Mouse (Mus musculus): ENCODE results near the gene Ndufv3. TPM values are rescaled to one million over a fixed set of nuclear protein-coding genes. Genes with fewer than 3 reads are reported as not detected.

Ndufv3 gene
- polyA plus RNA-seq, 2 experiments, result 103 to 277 TPM

- DNase-seq (ENCODE audit: low spot score), result no peak
- no peaks in the 10 kb centered on the region for H3K27me3 ChIP-seq (ENCODE audit: control insufficient read depth, insufficient read depth, low read length)
- ATAC-seq (ENCODE audit: low FRiP score, low read depth), result no peak
- peaks cover 19% of the 10 kb centered on the region for H3K4me1 ChIP-seq (ENCODE audit: control insufficient read depth, insufficient read depth, low read length)
- WGBS, result 76% methylated on average over 11 of the region's 11 CpGs
- H3K36me3 ChIP-seq (ENCODE audit: control insufficient read depth, insufficient read depth, low read length), result no peaks in the 10 kb centered on the region
- H3K9ac ChIP-seq (ENCODE audit: low read depth, low read length, severe bottlenecking), result no peak overlapping the region
- no peak overlapping the region for H3K27ac ChIP-seq (replicated peaks; ENCODE audit: low read depth, low read length)
- H3K9me3 ChIP-seq (ENCODE audit: control insufficient read depth, low read length), result no peaks in the 10 kb centered on the region
- TF ChIP-seq POLR2A (IDR thresholded peaks at IDR 0.05; ENCODE audit: borderline replicate concordance, extremely low read depth, insufficient read depth, insufficient read length), result no peak
- no peak overlapping the region for H3K4me3 ChIP-seq (replicated peaks; ENCODE audit: low read length)
- no peak overlapping the region for H3K4me2 ChIP-seq (replicated peaks; ENCODE audit: low read depth, low read length, severe bottlenecking)
These were observed 39.3 kb downstream of the Ndufv3 start for GRCm38 (mm10) chr17:31559021-31559789.

GRCm38 (mm10) chr17:31563632-31564014, 43.7 kb downstream of the Ndufv3 start:
- Histone ChIP-seq H3K4me3 (replicated peaks; ENCODE audit: low read length) (peak overlapping the region; percentile 37), H3K4me2 (replicated peaks; ENCODE audit: low read depth, low read length, severe bottlenecking) (peak overlapping the region; percentile 60), H3K27ac (replicated peaks; ENCODE audit: low read depth, low read length) (peak overlapping the region; percentile 86), H3K9me3 (ENCODE audit: control insufficient read depth, low read length) (no peaks in the 10 kb centered on the region), H3K36me3 (ENCODE audit: control insufficient read depth, insufficient read depth, low read length) (no peaks in the 10 kb centered on the region; the same call in 1 of the 2 replicates), H3K4me1 (ENCODE audit: control insufficient read depth, insufficient read depth, low read length) (peaks cover 25% of the 10 kb centered on the region), H3K27me3 (ENCODE audit: control insufficient read depth, insufficient read depth, low read length) (no peaks in the 10 kb centered on the region), H3K9ac (ENCODE audit: low read depth, low read length, severe bottlenecking) (peak overlapping the region; percentile 64)
- DNase-seq (ENCODE audit: low spot score) (no peak), ATAC-seq (ENCODE audit: low FRiP score, low read depth) (no peak)
- no peak for TF ChIP-seq POLR2A (IDR thresholded peaks at IDR 0.05; ENCODE audit: borderline replicate concordance, extremely low read depth, insufficient read depth, insufficient read length)
- 16% methylated on average over 12 of the region's 12 CpGs for WGBS

- ATAC-seq (ENCODE audit: low FRiP score, low read depth), result peak; percentile 95
- H3K4me1 ChIP-seq (ENCODE audit: control insufficient read depth, insufficient read depth, low read length), result peaks cover 25% of the 10 kb centered on the region
- peak within 1 kb of the TSS; percentile 90 for H3K4me3 ChIP-seq (replicated peaks; ENCODE audit: low read length)
- H3K36me3 ChIP-seq (ENCODE audit: control insufficient read depth, insufficient read depth, low read length), result no peaks in the 10 kb centered on the region; the same call in 1 of the 2 replicates
- no peaks in the 10 kb centered on the region for H3K9me3 ChIP-seq (ENCODE audit: control insufficient read depth, low read length)
- peak within 1 kb of the TSS; percentile 60 for H3K4me2 ChIP-seq (replicated peaks; ENCODE audit: low read depth, low read length, severe bottlenecking)
- H3K27ac ChIP-seq (replicated peaks; ENCODE audit: low read depth, low read length), result peak within 1 kb of the TSS; percentile 98
- DNase-seq (ENCODE audit: low spot score), result peak; percentile 100
- TF ChIP-seq POLR2A (IDR thresholded peaks at IDR 0.05; ENCODE audit: borderline replicate concordance, extremely low read depth, insufficient read depth, insufficient read length), result peak; percentile 61; the same call in 1 of the 2 replicates
- peak within 1 kb of the TSS; percentile 91 for H3K9ac ChIP-seq (ENCODE audit: low read depth, low read length, severe bottlenecking)
- H3K27me3 ChIP-seq (ENCODE audit: control insufficient read depth, insufficient read depth, low read length), result no peaks in the 10 kb centered on the region
- under 1% methylated on average over 36 of the region's 72 CpGs for WGBS
These were observed 44.3 kb downstream of the Ndufv3 start, which contains the start of gene Pknox1 for GRCm38 (mm10) chr17:31564015-31564857. TSS of gene Pknox1 (plus strand) at chr17:31564734.

DNA sequence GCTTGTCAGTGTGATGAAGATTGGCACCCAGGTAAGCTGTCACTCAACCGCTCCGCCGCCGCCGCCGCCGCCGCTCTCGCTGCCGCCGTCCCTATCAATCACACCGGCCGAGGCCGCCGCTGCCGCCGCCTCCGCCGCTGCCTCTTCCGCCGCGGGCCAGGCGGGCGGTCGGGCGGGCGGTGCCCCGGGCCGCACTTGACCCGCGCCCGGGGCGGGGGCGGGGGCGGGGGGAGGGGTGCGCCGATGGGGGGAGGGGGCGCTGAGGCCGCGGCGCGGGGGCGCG, 44.9 kb downstream of the Ndufv3 start:
- H3K27ac ChIP-seq (replicated peaks; ENCODE audit: low read depth, low read length), result peak overlapping the region; percentile 98
- H3K4me2 ChIP-seq (replicated peaks; ENCODE audit: low read depth, low read length, severe bottlenecking), result peak overlapping the region; percentile 60; the same call in 1 of the 2 replicates
- DNase-seq (ENCODE audit: low spot score), result no peak
- no peaks in the 10 kb centered on the region for H3K27me3 ChIP-seq (ENCODE audit: control insufficient read depth, insufficient read depth, low read length)
- no peaks in the 10 kb centered on the region for H3K9me3 ChIP-seq (ENCODE audit: control insufficient read depth, low read length)
- 0% methylated on average over 4 of the region's 44 CpGs for WGBS
- no peak for ATAC-seq (ENCODE audit: low FRiP score, low read depth)
- peak overlapping the region; percentile 90 for H3K4me3 ChIP-seq (replicated peaks; ENCODE audit: low read length)
- peak overlapping the region; percentile 91 for H3K9ac ChIP-seq (ENCODE audit: low read depth, low read length, severe bottlenecking)
- H3K4me1 ChIP-seq (ENCODE audit: control insufficient read depth, insufficient read depth, low read length), result peaks cover 25% of the 10 kb centered on the region
- no peak for TF ChIP-seq POLR2A (IDR thresholded peaks at IDR 0.05; ENCODE audit: borderline replicate concordance, extremely low read depth, insufficient read depth, insufficient read length)
- H3K36me3 ChIP-seq (ENCODE audit: control insufficient read depth, insufficient read depth, low read length), result no peaks in the 10 kb centered on the region; the same call in 1 of the 2 replicates
